Mouse (Mus musculus) heart, adult 2 months (tissue): ENCODE measurements at regions not wholly inside any gene's neighbourhood (a gene's known extent, or its start where the extent isn't known, plus 50 kb on each side); places are given as distances from the start of the nearest gene placed in this dataset.

ENCODE experiments used
- DNase-seq, 2 experiments: peaks; one replicate each; pipeline ENCODE4 v3.0.0; 2021
- H3K27ac ChIP-seq: fragments of 200-600 bp; 2 replicates; pipeline ENCODE4 v1.8.1; 2022
- H3K27me3 ChIP-seq: fragments of 200-500 bp; 2 replicates; pipeline ENCODE4 v1.6.1; 2012; ENCODE audit warnings: mild to moderate bottlenecking, low read length, inconsistent platforms, mixed read lengths; ENCODE audit not compliant: control insufficient read depth, insufficient read depth
- H3K36me3 ChIP-seq: fragments of 200-500 bp; 2 replicates; pipeline ENCODE4 v1.6.1; 2012; ENCODE audit warnings: low read length, inconsistent platforms; ENCODE audit not compliant: control insufficient read depth, insufficient read depth
- H3K4me1 ChIP-seq: fragments of 200-500 bp; 2 replicates; pipeline ENCODE4 v1.6.1; 2011; ENCODE audit warnings: low read length; ENCODE audit not compliant: control insufficient read depth, insufficient read depth
- H3K4me3 ChIP-seq: fragments of 200-600 bp; 2 replicates; pipeline ENCODE4 v1.8.1; 2022
- H3K79me2 ChIP-seq: fragments of 200-500 bp; replicated peaks from 2 replicates; pipeline ENCODE4 v1.6.1; 2012; ENCODE audit warnings: mild to moderate bottlenecking, inconsistent platforms, low read length, moderate library complexity, mixed read lengths; ENCODE audit not compliant: control insufficient read depth, insufficient read depth
- H3K9ac ChIP-seq: fragments of 200-500 bp; 2 replicates; pipeline ENCODE4 v1.6.1; 2012; ENCODE audit warnings: low read depth, mild to moderate bottlenecking, control low read depth, inconsistent platforms, low read length, mixed read lengths
- CTCF ChIP-seq: fragments of 200-600 bp; IDR thresholded peaks from 2 replicates; pipeline ENCODE4 v1.8.1; 2022; ENCODE audit warnings: antibody characterized with exemption, mild to moderate bottlenecking, moderate library complexity
- EP300 ChIP-seq: fragments of 200-500 bp; IDR thresholded peaks from 2 replicates; pipeline ENCODE4 v1.6.1; 2011; ENCODE audit warnings: low read depth, low read length, control low read depth; ENCODE audit not compliant: insufficient read depth
- POLR2A ChIP-seq: fragments of 200-500 bp; IDR thresholded peaks from 2 replicates; pipeline ENCODE4 v1.6.1; 2011; ENCODE audit warnings: mild to moderate bottlenecking, low read depth, low read length, control low read depth; ENCODE audit not compliant: insufficient read depth
- WGBS: fragments of 180-500 bp; shearing (Covaris S2); methylation state at CpG from one replicate; pipeline ENCODE4 v1.1.7; 2018; 5-methylcytosine and 5-hydroxymethylcytosine counted together
- intact Hi-C: fragments of 180-260 bp; cut with DNase I; formaldehyde crosslinking; loops from one replicate; pipeline ENCODE4 v1.15.1; 2025

DNA sequence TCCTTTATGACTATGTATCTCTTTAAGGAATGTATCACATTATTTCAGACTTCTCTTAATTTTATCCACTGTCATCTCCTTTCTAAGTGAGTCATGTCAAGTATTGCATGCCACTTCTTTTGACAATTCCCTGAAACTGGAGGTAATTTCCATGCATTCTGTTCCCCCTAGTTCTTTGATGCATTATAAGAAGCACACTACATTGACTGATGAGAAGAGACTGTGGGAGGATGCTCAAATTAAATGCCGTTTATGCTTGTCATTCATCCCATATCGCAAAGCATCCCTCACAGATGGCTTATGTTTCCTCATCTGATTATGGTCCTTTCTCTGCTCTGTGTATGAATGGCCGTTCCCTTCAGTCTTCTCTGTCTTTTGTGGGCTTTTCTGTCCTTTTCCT is 57.2 kb upstream of the Hypm start:
- H3K27me3 ChIP-seq: no peaks in the 10 kb centered on the region
- no peak overlapping the region for H3K4me3 ChIP-seq
- no peak for TF ChIP-seq POLR2A
- no peak for TF ChIP-seq EP300
- no peak for TF ChIP-seq CTCF
- H3K4me1 ChIP-seq: no peaks in the 10 kb centered on the region
- H3K9ac ChIP-seq: no peak overlapping the region
- intact Hi-C loops: no loop called here
- WGBS: 73% methylated on average over 3 of the region's 3 CpGs
- H3K27ac ChIP-seq: no peak overlapping the region
- no peaks in the 10 kb centered on the region for H3K36me3 ChIP-seq
- H3K79me2 ChIP-seq: no peaks in the 10 kb centered on the region
- DNase-seq: no peak
